Mouse (Mus musculus): ENCODE data around the gene Otog. TPM values are rescaled to one million over a fixed set of nuclear protein-coding genes. Genes with fewer than 3 reads are reported as not detected.

Otog gene
- total and polyA plus RNA-seq, 3 experiments = under 0.01 TPM; not detected in 2

GRCm38 (mm10) chr7:46352748-46353147 lies 112.0 kb downstream of the Otog start:
- TF ChIP-seq TBP (conservative IDR thresholded peaks at IDR 0.05; ENCODE audit: low read depth, low read length) (no peak), TCF12 (IDR thresholded peaks at IDR 0.05; ENCODE audit: low read depth, low read length) (no peak), SIN3A (IDR thresholded peaks at IDR 0.05; ENCODE audit: low read length) (no peak), MAX (IDR thresholded peaks at IDR 0.05; ENCODE audit: low read length) (no peak), GABPA (IDR thresholded peaks at IDR 0.05; ENCODE audit: insufficient replicate concordance, low read depth, low read length) (no peak), PAX5 (IDR thresholded peaks at IDR 0.05; ENCODE audit: low read length) (no peak), KAT2A (IDR thresholded peaks at IDR 0.05; ENCODE audit: insufficient replicate concordance, low read length) (no peak), USF2 (conservative IDR thresholded peaks at IDR 0.05; ENCODE audit: low read depth, low read length) (no peak), EP300 (IDR thresholded peaks at IDR 0.05; ENCODE audit: low read length) (no peak), MXI1 (IDR thresholded peaks at IDR 0.05; ENCODE audit: low read depth, low read length) (no peak), CHD1 (IDR thresholded peaks at IDR 0.05; ENCODE audit: low read depth, low read length) (no peak), MYC (IDR thresholded peaks at IDR 0.05; ENCODE audit: low read depth, low read length) (no peak), NELFE (IDR thresholded peaks at IDR 0.05; ENCODE audit: low read depth, low read length) (no peak)
- Histone ChIP-seq H3K27me3 (replicated peaks) (peaks cover 83% of the 10 kb centered on the region), H3K27ac (ENCODE audit: insufficient read depth, low read depth) (no peak overlapping the region), H3K9ac (ENCODE audit: insufficient read depth, low read depth) (no peak overlapping the region), H3K4me2 (ENCODE audit: insufficient read depth, low read depth, poor library complexity, severe bottlenecking) (no peak overlapping the region), H3K79me2 (replicated peaks; ENCODE audit: control insufficient read depth, extremely low read depth, insufficient read depth, poor library complexity, severe bottlenecking) (no peaks in the 10 kb centered on the region), H3K36me3 (replicated peaks in 1 of 2; ENCODE audit: control insufficient read depth in 1 of 2, insufficient read depth in 1 of 2, low read length in 1 of 2) (no peaks in the 10 kb centered on the region), H3K4me1 (ENCODE audit: control insufficient read depth in 1 of 2, insufficient read depth in 2 of 2) (peaks cover 0 to 4% of the 10 kb centered on the region in 2 experiments; a peak in 1 of 4 replicates), H3K4me3 (replicated peaks in 1 of 3; ENCODE audit: low read depth in 2 of 3, low read length in 2 of 3, poor library complexity in 1 of 3) (no peak overlapping the region), H3K9me3 (replicated peaks; ENCODE audit: low read length) (no peaks in the 10 kb centered on the region)
- dilution Hi-C loops (cut with MboI; ENCODE audit: extremely low pct_ligation_motif_present, extremely low pct_unique_long_range_greater_than_20kb, low sequenced_read_pairs) = no loop called here
- in situ Hi-C loops (cut with MboI; ENCODE audit: low pct_ligation_motif_present, low pct_unique_long_range_greater_than_20kb, low sequenced_read_pairs) = no loop called here
- DNase-seq (ENCODE audit: extremely low read depth) = no peak

- dilution Hi-C loops (cut with MboI; ENCODE audit: extremely low pct_ligation_motif_present, extremely low pct_unique_long_range_greater_than_20kb, low sequenced_read_pairs) = no loop called here
- Histone ChIP-seq H3K4me2 (ENCODE audit: insufficient read depth, low read depth, poor library complexity, severe bottlenecking) (no peak overlapping the region), H3K4me1 (ENCODE audit: control insufficient read depth in 1 of 2, insufficient read depth in 2 of 2) (peaks cover 0 to 4% of the 10 kb centered on the region in 2 experiments; a peak in 1 of 4 replicates), H3K27me3 (replicated peaks) (peaks cover 83% of the 10 kb centered on the region), H3K9ac (ENCODE audit: insufficient read depth, low read depth) (no peak overlapping the region), H3K9me3 (replicated peaks; ENCODE audit: low read length) (no peaks in the 10 kb centered on the region), H3K27ac (ENCODE audit: insufficient read depth, low read depth) (no peak overlapping the region), H3K79me2 (replicated peaks; ENCODE audit: control insufficient read depth, extremely low read depth, insufficient read depth, poor library complexity, severe bottlenecking) (no peaks in the 10 kb centered on the region), H3K36me3 (replicated peaks in 1 of 2; ENCODE audit: control insufficient read depth in 1 of 2, insufficient read depth in 1 of 2, low read length in 1 of 2) (no peaks in the 10 kb centered on the region), H3K4me3 (replicated peaks in 1 of 3; ENCODE audit: low read depth in 2 of 3, low read length in 2 of 3, poor library complexity in 1 of 3) (no peak overlapping the region)
- TF ChIP-seq MXI1 (IDR thresholded peaks at IDR 0.05; ENCODE audit: low read depth, low read length) = no peak
- no peak for TF ChIP-seq ELF1 (IDR thresholded peaks at IDR 0.05; ENCODE audit: low read depth, low read length)
- TF ChIP-seq GABPA (IDR thresholded peaks at IDR 0.05; ENCODE audit: insufficient replicate concordance, low read depth, low read length) = no peak
- TF ChIP-seq JUN (IDR thresholded peaks at IDR 0.05; ENCODE audit: insufficient read depth, low read depth, low read length) = no peak
- no peak for TF ChIP-seq MEF2A (IDR thresholded peaks at IDR 0.05; ENCODE audit: borderline replicate concordance, low read depth, low read length)
- in situ Hi-C loops (cut with MboI; ENCODE audit: low pct_ligation_motif_present, low pct_unique_long_range_greater_than_20kb, low sequenced_read_pairs) = no loop called here
- DNase-seq (ENCODE audit: extremely low read depth) = no peak
These were observed 112.4 kb downstream of the Otog start for GRCm38 (mm10) chr7:46353216-46353615.

Data from CH12.LX (cell line).